Mouse (Mus musculus) ES-E14 (cell line): ENCODE measurements around the gene Wnk1.

Source experiments
- CHD2 ChIP-seq: IDR thresholded peaks from 2 replicates; pipeline ENCODE4 v1.6.1; 2014; ENCODE audit warnings: mild to moderate bottlenecking, low read depth, low read length, inconsistent platforms
- HCFC1 ChIP-seq: IDR thresholded peaks from 2 replicates; pipeline ENCODE4 v1.6.1; 2012; ENCODE audit warnings: low read length, inconsistent platforms, borderline replicate concordance; ENCODE audit not compliant: insufficient read depth
- MAFK ChIP-seq: IDR thresholded peaks from 2 replicates; pipeline ENCODE4 v1.6.1; 2014; ENCODE audit warnings: mild to moderate bottlenecking, low read depth, low read length, inconsistent platforms; ENCODE audit not compliant: insufficient read depth
- ZC3H11A ChIP-seq: IDR thresholded peaks from 2 replicates; pipeline ENCODE4 v1.6.1; 2012; ENCODE audit warnings: low read depth, mild to moderate bottlenecking, inconsistent platforms, low read length, borderline replicate concordance

- TF ChIP-seq ZC3H11A (no peak), CHD2 (no peak), MAFK (no peak), HCFC1 (no peak)
Observed at GRCm38 (mm10) chr6:120037636-120038365, 671 bp downstream of the Wnk1 start.
